Mouse (Mus musculus): ENCODE measurements at regions not wholly inside any gene's neighbourhood (a gene's known extent, or its start where the extent isn't known, plus 50 kb on each side); places are given as distances from the start of the nearest gene placed in this dataset.

DNA sequence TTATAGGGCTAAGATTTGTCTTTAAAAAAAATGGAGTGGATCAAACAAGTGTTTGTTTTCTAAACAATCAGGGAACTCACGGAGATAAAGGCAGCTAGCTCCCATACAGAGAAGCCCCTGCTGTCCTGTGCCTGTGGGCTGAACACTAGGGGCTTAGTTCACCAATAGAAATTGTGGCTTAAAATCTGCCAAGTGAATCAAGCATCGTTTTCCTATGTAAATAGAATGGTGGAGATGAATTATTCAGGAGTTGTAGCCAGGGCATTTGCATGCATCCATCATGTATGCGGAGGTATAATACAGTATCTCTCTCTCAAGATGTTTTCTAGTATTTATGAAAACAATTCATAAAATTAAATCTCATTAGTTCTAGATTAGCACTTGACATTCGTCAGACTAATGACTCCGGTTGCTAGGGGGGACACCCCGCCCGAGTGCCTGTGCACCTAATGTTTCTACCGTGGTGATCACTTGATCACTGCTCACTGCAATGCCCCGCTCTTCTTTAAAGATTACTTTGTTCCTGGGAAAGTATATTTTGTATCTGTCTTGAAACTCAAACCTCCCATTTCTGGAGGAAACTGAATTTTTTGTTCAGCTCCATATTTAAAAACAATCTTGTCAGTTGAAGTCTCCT is 469.1 kb downstream of the Glrx3 start:
- no peak for TF ChIP-seq CTCF (IDR thresholded peaks at IDR 0.05; ENCODE audit: low read depth)
- no peak for TF ChIP-seq EP300 (optimal IDR thresholded peaks at IDR 0.05)

Data from stomach, postnatal 0 days (tissue).